Mouse (Mus musculus) limb, embryonic 15.5 days (tissue): Measurements from ENCODE around the gene Limch1. TPM values are rescaled to one million over a fixed set of nuclear protein-coding genes. Genes with fewer than 3 reads are reported as not detected.

ENCODE experiments used
- ATAC-seq: fragments of 200-750 bp; cut with Nextera tagmentation; 2 replicates; pipeline ENCODE4 v1.8.0; 2017; ENCODE audit warnings: low read depth, moderate TSS enrichment; ENCODE audit not compliant: insufficient number of reproducible peaks, low FRiP score, low TSS enrichment
- H3K27ac ChIP-seq: fragments of 300-500 bp; sonication (generic); 2 replicates; pipeline ENCODE4 v1.5.1; 2015; ENCODE audit warnings: moderate library complexity, mild to moderate bottlenecking, inconsistent platforms
- H3K27me3 ChIP-seq: fragments of 300-500 bp; sonication (generic); 2 replicates; pipeline ENCODE4 v1.6.1; 2015; ENCODE audit warnings: inconsistent platforms
- H3K36me3 ChIP-seq: fragments of 300-500 bp; sonication (generic); 2 replicates; pipeline ENCODE4 v1.6.1; 2015; ENCODE audit warnings: inconsistent platforms
- H3K4me1 ChIP-seq: fragments of 300-500 bp; sonication (generic); 2 replicates; pipeline ENCODE4 v1.6.1; 2015; ENCODE audit warnings: inconsistent platforms
- H3K4me2 ChIP-seq: fragments of 300-500 bp; sonication (generic); 2 replicates; pipeline ENCODE4 v1.6.1; 2015; ENCODE audit warnings: mild to moderate bottlenecking, inconsistent platforms
- H3K4me3 ChIP-seq: fragments of 300-500 bp; sonication (generic); 2 replicates; pipeline ENCODE4 v1.5.1; 2015; ENCODE audit warnings: mild to moderate bottlenecking, inconsistent platforms
- H3K9ac ChIP-seq: fragments of 300-500 bp; sonication (generic); 2 replicates; pipeline ENCODE4 v1.6.1; 2015; ENCODE audit warnings: inconsistent platforms
- H3K9me3 ChIP-seq: fragments of 300-500 bp; sonication (generic); 2 replicates; pipeline ENCODE4 v1.6.1; 2016; ENCODE audit warnings: inconsistent platforms
- WGBS: fragments of 180-500 bp; shearing (Covaris S2); methylation state at CpG from one replicate; pipeline ENCODE4 v1.1.7; 2015; 5-methylcytosine and 5-hydroxymethylcytosine counted together
- polyA plus RNA-seq: library from polyadenylated mRNA; unstranded; fragments of >200 nt; fragmentation: Nextera tagmentation; extraction: Ambion mirVana; gene quantifications from 2 replicates; pipeline ENCODE4 v1.2.1, GENCODE M21; 2015

The Limch1 gene
- 70.0 and 71.8 TPM in 2 replicates for polyA plus RNA-seq

- Histone ChIP-seq H3K4me3 (peak within 1 kb of the TSS; percentile 67), H3K27me3 (peaks cover 8% of the 10 kb centered on the region), H3K27ac (peak within 1 kb of the TSS; percentile 76), H3K4me2 (peak within 1 kb of the TSS; percentile 94), H3K4me1 (peaks cover 28% of the 10 kb centered on the region), H3K9me3 (no peaks in the 10 kb centered on the region), H3K9ac (peak within 1 kb of the TSS; percentile 26), H3K36me3 (no peaks in the 10 kb centered on the region)
- under 1% methylated on average over 46 of the region's 50 CpGs for WGBS
- peak; percentile 31; the same call in 1 of the 2 replicates for ATAC-seq
These were observed at the start of gene Limch1 for GRCm38 (mm10) chr5:66745390-66745995. Gene Limch1, plus strand, starts transcription at chr5:66745827.

GRCm38 (mm10) chr5:66697119-66697518, 48.5 kb upstream of the Limch1 start:
- no peaks in the 10 kb centered on the region for H3K27me3 ChIP-seq
- H3K4me2 ChIP-seq = no peak overlapping the region
- H3K4me1 ChIP-seq = peaks cover 2% of the 10 kb centered on the region; the same call in 1 of the 2 replicates
- no peaks in the 10 kb centered on the region for H3K36me3 ChIP-seq
- H3K9me3 ChIP-seq = no peaks in the 10 kb centered on the region
- ATAC-seq = no peak
- H3K9ac ChIP-seq = no peak overlapping the region
- H3K4me3 ChIP-seq = no peak overlapping the region
- H3K27ac ChIP-seq = no peak overlapping the region

- 49% methylated on average over 6 of the region's 6 CpGs for WGBS
- H3K4me3 ChIP-seq = no peak overlapping the region
- H3K36me3 ChIP-seq = no peaks in the 10 kb centered on the region
- peaks cover 8% of the 10 kb centered on the region for H3K4me1 ChIP-seq
- no peak overlapping the region for H3K27ac ChIP-seq
- H3K4me2 ChIP-seq = no peak overlapping the region
- H3K27me3 ChIP-seq = no peaks in the 10 kb centered on the region
- H3K9ac ChIP-seq = no peak overlapping the region
- H3K9me3 ChIP-seq = no peaks in the 10 kb centered on the region
- ATAC-seq = no peak
These were observed 45.7 kb upstream of the Limch1 start for GRCm38 (mm10) chr5:66699911-66700310.

GRCm38 (mm10) chr5:66701951-66702350, 43.7 kb upstream of the Limch1 start:
- Histone ChIP-seq H3K4me2 (no peak overlapping the region), H3K9me3 (no peaks in the 10 kb centered on the region), H3K27me3 (no peaks in the 10 kb centered on the region), H3K9ac (no peak overlapping the region), H3K4me3 (no peak overlapping the region), H3K27ac (no peak overlapping the region), H3K4me1 (peaks cover 8% of the 10 kb centered on the region), H3K36me3 (no peaks in the 10 kb centered on the region)
- ATAC-seq = no peak
- WGBS = 91% methylated on average over 4 of the region's 4 CpGs

- no peak overlapping the region for H3K4me3 ChIP-seq
- H3K9ac ChIP-seq = no peak overlapping the region
- no peaks in the 10 kb centered on the region for H3K36me3 ChIP-seq
- H3K4me2 ChIP-seq = no peak overlapping the region
- no peaks in the 10 kb centered on the region for H3K27me3 ChIP-seq
- 36% methylated on average over 10 of the region's 10 CpGs for WGBS
- no peaks in the 10 kb centered on the region for H3K9me3 ChIP-seq
- ATAC-seq = no peak
- no peak overlapping the region for H3K27ac ChIP-seq
- peaks cover 8% of the 10 kb centered on the region for H3K4me1 ChIP-seq
These were observed 42.2 kb upstream of the Limch1 start for GRCm38 (mm10) chr5:66703317-66704004.

- Histone ChIP-seq H3K9ac (no peak overlapping the region), H3K27me3 (no peaks in the 10 kb centered on the region), H3K4me1 (peaks cover 6% of the 10 kb centered on the region; the same call in 1 of the 2 replicates), H3K4me3 (no peak overlapping the region), H3K27ac (no peak overlapping the region), H3K36me3 (no peaks in the 10 kb centered on the region), H3K4me2 (no peak overlapping the region), H3K9me3 (no peaks in the 10 kb centered on the region)
- ATAC-seq = no peak
- 86% methylated on average over 5 of the region's 5 CpGs for WGBS
These were observed 37.8 kb upstream of the Limch1 start for GRCm38 (mm10) chr5:66707859-66708258.

GRCm38 (mm10) chr5:66710445-66711019, 35.1 kb upstream of the Limch1 start:
- 20% methylated on average over 4 of the region's 4 CpGs for WGBS
- no peaks in the 10 kb centered on the region for H3K9me3 ChIP-seq
- no peaks in the 10 kb centered on the region for H3K27me3 ChIP-seq
- no peak overlapping the region for H3K4me2 ChIP-seq
- H3K4me3 ChIP-seq = no peak overlapping the region
- H3K36me3 ChIP-seq = no peaks in the 10 kb centered on the region
- no peak for ATAC-seq
- no peak overlapping the region for H3K27ac ChIP-seq
- H3K9ac ChIP-seq = no peak overlapping the region
- no peaks in the 10 kb centered on the region for H3K4me1 ChIP-seq

- ATAC-seq = no peak
- no peak overlapping the region for H3K27ac ChIP-seq
- H3K4me2 ChIP-seq = no peak overlapping the region
- H3K9ac ChIP-seq = no peak overlapping the region
- no peaks in the 10 kb centered on the region for H3K27me3 ChIP-seq
- H3K9me3 ChIP-seq = no peaks in the 10 kb centered on the region
- H3K4me3 ChIP-seq = no peak overlapping the region
- H3K4me1 ChIP-seq = no peaks in the 10 kb centered on the region
- WGBS = 78% methylated on average over 6 of the region's 6 CpGs
- no peaks in the 10 kb centered on the region for H3K36me3 ChIP-seq
These were observed 32.8 kb upstream of the Limch1 start for GRCm38 (mm10) chr5:66712801-66713200.

GRCm38 (mm10) chr5:66715498-66715931, 30.1 kb upstream of the Limch1 start:
- WGBS = 61% methylated on average over 4 of the region's 4 CpGs
- no peaks in the 10 kb centered on the region for H3K27me3 ChIP-seq
- H3K4me3 ChIP-seq = no peak overlapping the region
- no peaks in the 10 kb centered on the region for H3K9me3 ChIP-seq
- H3K4me1 ChIP-seq = no peaks in the 10 kb centered on the region
- no peaks in the 10 kb centered on the region for H3K36me3 ChIP-seq
- H3K4me2 ChIP-seq = no peak overlapping the region
- H3K27ac ChIP-seq = no peak overlapping the region
- no peak overlapping the region for H3K9ac ChIP-seq
- no peak for ATAC-seq

GRCm38 (mm10) chr5:66717931-66718330, 27.7 kb upstream of the Limch1 start:
- 56% methylated on average over 4 of the region's 4 CpGs for WGBS
- Histone ChIP-seq H3K4me1 (no peaks in the 10 kb centered on the region; the same call in 1 of the 2 replicates), H3K4me2 (no peak overlapping the region), H3K9me3 (no peaks in the 10 kb centered on the region), H3K4me3 (no peak overlapping the region), H3K27ac (no peak overlapping the region), H3K9ac (no peak overlapping the region), H3K36me3 (no peaks in the 10 kb centered on the region), H3K27me3 (no peaks in the 10 kb centered on the region)
- no peak for ATAC-seq

GRCm38 (mm10) chr5:66718413-66718812, 27.2 kb upstream of the Limch1 start:
- ATAC-seq = no peak
- Histone ChIP-seq H3K27ac (no peak overlapping the region), H3K4me1 (peaks cover 4% of the 10 kb centered on the region; the same call in 1 of the 2 replicates), H3K9ac (no peak overlapping the region), H3K9me3 (no peaks in the 10 kb centered on the region), H3K4me3 (no peak overlapping the region), H3K36me3 (no peaks in the 10 kb centered on the region), H3K27me3 (no peaks in the 10 kb centered on the region), H3K4me2 (no peak overlapping the region)
- 43% methylated on average over 3 of the region's 3 CpGs for WGBS

- no peaks in the 10 kb centered on the region for H3K9me3 ChIP-seq
- H3K27ac ChIP-seq = no peak overlapping the region
- WGBS = 69% methylated on average over 7 of the region's 7 CpGs
- H3K4me2 ChIP-seq = no peak overlapping the region
- H3K4me1 ChIP-seq = peaks cover 4% of the 10 kb centered on the region; the same call in 1 of the 2 replicates
- no peak overlapping the region for H3K9ac ChIP-seq
- H3K36me3 ChIP-seq = no peaks in the 10 kb centered on the region
- no peak overlapping the region for H3K4me3 ChIP-seq
- H3K27me3 ChIP-seq = no peaks in the 10 kb centered on the region
- ATAC-seq = no peak
These were observed 26.7 kb upstream of the Limch1 start for GRCm38 (mm10) chr5:66718880-66719279.
